Mouse (Mus musculus) gastrocnemius, adult 8-10 months (tissue): ENCODE results near the gene Ruvbl2. TPM values are rescaled to one million over a fixed set of nuclear protein-coding genes. Genes with fewer than 3 reads are reported as not detected.
A peak's percentile ranks its signal among the peaks of the same experiment; 100 is the strongest.
"Not testable (repeated sequence)": the region's sequence is repeated elsewhere in the genome, so short reads cannot be mapped to it uniquely, and the experiment has no call there.

Source experiments
- DNase-seq, 2 experiments: peaks; one replicate each; pipeline ENCODE4 v3.0.0; 2022; ENCODE audit warnings: low spot score in 2 of 2
- total RNA-seq, 4 experiments: library from RNA; stranded (reverse); gene quantifications; 2 replicates each; pipeline ENCODE4 v1.2.4; 2022

Ruvbl2 gene
- total RNA-seq, result 10 to 100 TPM; 22.4 to 28.6 (median 24.0) TPM

GRCm38 (mm10) chr7:45437521-45438276 lies at the start of gene Ruvbl2:
Gene Ruvbl2, minus strand, starts transcription at chr7:45438096.
- DNase-seq, result peak; percentile 66 to 81

GRCm38 (mm10) chr7:45486761-45487415 lies 49.0 kb upstream of the Ruvbl2 start, which contains the start of gene Gm45808:
Gene Gm45808, minus strand, starts transcription at chr7:45486811.
- DNase-seq, result no peak

GRCm38 (mm10) chr7:45486158-45486557 lies 48.3 kb upstream of the Ruvbl2 start:
- DNase-seq, result no peak

- DNase-seq, result not testable (repeated sequence)
Measured at GRCm38 (mm10) chr7:45484985-45485384, 47.1 kb upstream of the Ruvbl2 start.

GRCm38 (mm10) chr7:45482166-45482565 lies 44.3 kb upstream of the Ruvbl2 start:
- DNase-seq, result no peak

GRCm38 (mm10) chr7:45481374-45481927 lies 43.6 kb upstream of the Ruvbl2 start, which contains the start of gene Tulp2:
Gene Tulp2, plus strand, starts transcription at chr7:45481877.
- peak in 1 of 2 experiments; percentile 50 for DNase-seq

GRCm38 (mm10) chr7:45480310-45480709 lies 42.4 kb upstream of the Ruvbl2 start:
- DNase-seq, result not testable (repeated sequence)

GRCm38 (mm10) chr7:45478774-45479173 lies 40.9 kb upstream of the Ruvbl2 start:
- DNase-seq, result no peak

GRCm38 (mm10) chr7:45477003-45477402 lies 39.1 kb upstream of the Ruvbl2 start:
- no peak for DNase-seq

GRCm38 (mm10) chr7:45476453-45476852 lies 38.6 kb upstream of the Ruvbl2 start:
- DNase-seq, result no peak

- no peak for DNase-seq
Measured at GRCm38 (mm10) chr7:45475291-45475969, 37.5 kb upstream of the Ruvbl2 start.

- no peak for DNase-seq
Measured at GRCm38 (mm10) chr7:45470869-45471268, 33.0 kb upstream of the Ruvbl2 start.

GRCm38 (mm10) chr7:45467090-45467670 lies 29.3 kb upstream of the Ruvbl2 start:
- no peak for DNase-seq

GRCm38 (mm10) chr7:45466283-45467089 lies 28.6 kb upstream of the Ruvbl2 start, which contains the start of gene Bax:
Gene Bax, minus strand, starts transcription at chr7:45466898.
- DNase-seq, result peak; percentile 94 to 95

- no peak for DNase-seq
Measured at GRCm38 (mm10) chr7:45465549-45465948, 27.7 kb upstream of the Ruvbl2 start.

- DNase-seq, result no peak
Measured at GRCm38 (mm10) chr7:45465112-45465511, 27.2 kb upstream of the Ruvbl2 start.

- no peak for DNase-seq
Measured at GRCm38 (mm10) chr7:45463987-45464778, 26.3 kb upstream of the Ruvbl2 start.

GRCm38 (mm10) chr7:45462868-45463267 lies 25.0 kb upstream of the Ruvbl2 start:
- DNase-seq, result not testable (repeated sequence)

- DNase-seq, result no peak
Measured at GRCm38 (mm10) chr7:45462325-45462724, 24.4 kb upstream of the Ruvbl2 start.

- no peak for DNase-seq
Measured at GRCm38 (mm10) chr7:45461781-45462180, 23.9 kb upstream of the Ruvbl2 start.
